Mouse (Mus musculus) embryonic facial prominence, embryonic 14.5 days (tissue): Measurements from ENCODE around the gene Tbc1d7. TPM values are rescaled to one million over a fixed set of nuclear protein-coding genes. Genes with fewer than 3 reads are reported as not detected.

Experiments
- ATAC-seq: fragments of 200-750 bp; cut with Nextera tagmentation; 2 replicates; pipeline ENCODE4 v1.8.0; 2017; ENCODE audit warnings: low read depth, moderate number of reproducible peaks, moderate TSS enrichment
- DNase-seq: peaks from one replicate; pipeline ENCODE4 v3.0.0-alpha.2; 2015; ENCODE audit warnings: low spot score
- H3K27ac ChIP-seq: fragments of 300-500 bp; sonication (generic); replicated peaks from 2 replicates; pipeline ENCODE4 v1.5.1; 2014; ENCODE audit warnings: low read depth, mild to moderate bottlenecking, low read length, moderate library complexity
- H3K27me3 ChIP-seq: fragments of 300-500 bp; sonication (generic); replicated peaks from 2 replicates; pipeline ENCODE4 v1.6.1; 2014; ENCODE audit warnings: low read length; ENCODE audit not compliant: control insufficient read depth, insufficient read depth
- H3K36me3 ChIP-seq: fragments of 300-500 bp; sonication (generic); 2 replicates; pipeline ENCODE4 v1.6.1; 2014; ENCODE audit warnings: low read length, mixed read lengths; ENCODE audit not compliant: control insufficient read depth, insufficient read depth
- H3K4me1 ChIP-seq: fragments of 300-500 bp; sonication (generic); 2 replicates; pipeline ENCODE4 v1.6.1; 2014; ENCODE audit warnings: antibody characterized with exemption, low read length; ENCODE audit not compliant: control insufficient read depth, insufficient read depth
- H3K4me2 ChIP-seq: fragments of 300-500 bp; sonication (generic); 2 replicates; pipeline ENCODE4 v1.6.1; 2014; ENCODE audit warnings: low read depth, mild to moderate bottlenecking, low read length, moderate library complexity, mixed read lengths
- H3K4me3 ChIP-seq: fragments of 300-500 bp; sonication (generic); 2 replicates; pipeline ENCODE4 v1.5.1; 2014; ENCODE audit warnings: low read depth, mild to moderate bottlenecking, low read length
- H3K9ac ChIP-seq: fragments of 300-500 bp; sonication (generic); 2 replicates; pipeline ENCODE4 v1.6.1; 2014; ENCODE audit warnings: low read depth, mild to moderate bottlenecking, low read length, moderate library complexity, mixed read lengths
- H3K9me3 ChIP-seq: fragments of 300-500 bp; sonication (generic); 2 replicates; pipeline ENCODE4 v1.6.1; 2016; ENCODE audit warnings: low read length; ENCODE audit not compliant: control insufficient read depth
- WGBS: fragments of 180-500 bp; shearing (Covaris S2); extraction: QIAGEN DNeasy Blood & Tissue Kit; methylation state at CpG from one replicate; pipeline ENCODE4 v1.1.7; 2014; 5-methylcytosine and 5-hydroxymethylcytosine counted together
- polyA plus RNA-seq: library from polyadenylated mRNA; unstranded; fragments of >200 nt; fragmentation: Nextera tagmentation; extraction: Ambion mirVana; gene quantifications from 2 replicates; pipeline ENCODE4 v1.2.1, GENCODE M21; 2014

Tbc1d7 gene
- polyA plus RNA-seq: 45.9 and 55.1 TPM in 2 replicates

DNA sequence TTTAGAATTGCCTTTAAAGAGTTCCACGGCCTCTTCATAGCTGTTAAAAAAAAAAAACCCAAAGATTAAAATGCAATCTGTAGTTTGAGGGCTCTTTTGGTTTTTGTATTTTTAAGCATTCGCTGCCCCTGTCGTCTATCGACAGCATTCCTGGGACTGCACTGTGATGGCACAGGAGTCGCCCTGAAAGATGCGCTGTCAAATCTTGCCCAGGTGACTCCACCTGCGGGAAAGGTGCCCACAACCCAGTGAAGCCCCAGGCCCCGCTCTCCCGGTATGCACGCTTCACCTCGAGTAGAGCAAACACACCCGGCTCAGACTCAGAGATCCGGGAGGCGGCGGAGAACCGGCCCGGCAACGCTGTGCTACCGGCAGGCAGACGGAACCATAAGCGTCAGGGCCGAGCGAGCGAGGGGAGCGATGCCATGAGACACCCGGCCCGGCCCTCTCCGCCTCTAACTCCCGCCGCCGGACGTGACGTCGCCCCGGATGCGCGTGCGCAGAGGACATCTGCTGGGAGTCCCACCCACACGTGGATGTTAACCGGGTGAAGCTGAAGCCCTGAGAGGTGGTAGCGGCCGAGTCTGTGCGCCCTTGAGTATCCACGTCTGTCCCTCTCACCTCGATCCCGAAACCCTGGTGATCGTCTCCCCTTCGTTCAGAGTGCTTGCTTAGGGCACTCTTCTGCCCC, at the start of gene Tbc1d7:
TSS of gene Tbc1d7 (minus strand) at position 482 of the 691 bp plus-strand sequence.
- H3K4me3 ChIP-seq: peak within 1 kb of the TSS; percentile 76
- H3K4me2 ChIP-seq: peak within 1 kb of the TSS; percentile 76
- peaks cover 16% of the 10 kb centered on the region; the same call in 1 of the 2 replicates for H3K36me3 ChIP-seq
- H3K9me3 ChIP-seq: no peaks in the 10 kb centered on the region
- peak within 1 kb of the TSS; percentile 87 for H3K9ac ChIP-seq
- peak within 1 kb of the TSS; percentile 81 for H3K27ac ChIP-seq
- peaks cover 7% of the 10 kb centered on the region; the same call in 1 of the 2 replicates for H3K4me1 ChIP-seq
- peak; percentile 97 for DNase-seq
- WGBS: under 1% methylated on average over 33 of the region's 48 CpGs
- H3K27me3 ChIP-seq: no peaks in the 10 kb centered on the region
- peak; percentile 97 for ATAC-seq

DNA sequence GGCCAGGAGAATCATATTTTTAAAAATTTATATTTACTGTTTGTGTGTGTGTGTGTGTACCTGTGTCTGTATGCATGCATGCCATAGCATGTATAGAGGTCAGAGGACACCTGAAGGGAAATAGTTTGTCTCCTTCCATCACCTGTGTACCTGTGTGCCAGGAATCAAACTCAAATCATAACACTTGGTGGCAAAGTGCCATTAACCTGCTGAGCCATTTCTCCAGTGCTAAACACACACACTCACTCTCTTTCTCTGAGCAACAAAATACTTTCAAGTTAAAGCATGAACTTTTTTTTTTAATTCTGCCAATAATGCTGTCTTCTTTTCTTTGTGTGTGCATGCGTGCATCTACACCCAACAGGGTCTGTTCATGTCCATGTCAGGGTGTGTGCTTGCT, 49.3 kb upstream of the Tbc1d7 start:
- Histone ChIP-seq H3K27me3 (no peaks in the 10 kb centered on the region), H3K9ac (no peak overlapping the region), H3K4me2 (no peak overlapping the region), H3K4me3 (no peak overlapping the region), H3K36me3 (no peaks in the 10 kb centered on the region), H3K9me3 (no peaks in the 10 kb centered on the region), H3K27ac (no peak overlapping the region), H3K4me1 (peaks cover 5% of the 10 kb centered on the region; the same call in 1 of the 2 replicates)
- DNase-seq (no peak), ATAC-seq (0 out of 2 replicates have a peak, but pooled peaks have one; percentile 17)
- WGBS: 76% methylated on average over 1 of the region's 1 CpGs

DNA sequence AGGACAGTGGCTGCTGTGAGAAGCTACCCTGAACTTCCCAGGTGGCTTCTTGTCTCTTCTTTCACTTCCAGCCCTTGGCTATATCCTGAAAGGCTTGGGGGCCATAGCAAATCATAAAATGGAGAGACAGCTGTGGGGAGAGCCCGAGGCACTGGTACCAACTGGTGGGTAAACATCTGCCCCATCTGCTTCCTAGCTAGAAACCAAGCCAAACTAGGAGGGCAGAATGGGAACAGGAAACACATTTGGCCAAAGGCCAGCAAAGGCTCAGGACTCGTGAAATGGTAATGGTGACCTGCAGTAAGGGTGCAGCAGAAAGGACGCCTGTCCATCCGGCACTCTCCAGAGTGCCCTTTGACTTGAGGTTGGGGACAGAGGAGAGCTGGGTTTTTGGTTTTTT, 47.5 kb upstream of the Tbc1d7 start:
- Histone ChIP-seq H3K4me1 (peaks cover 5% of the 10 kb centered on the region; the same call in 1 of the 2 replicates), H3K4me3 (no peak overlapping the region), H3K27ac (no peak overlapping the region), H3K36me3 (no peaks in the 10 kb centered on the region), H3K4me2 (no peak overlapping the region), H3K9me3 (no peaks in the 10 kb centered on the region), H3K27me3 (no peaks in the 10 kb centered on the region), H3K9ac (no peak overlapping the region)
- ATAC-seq (no peak), DNase-seq (peak; percentile 59)
- WGBS: 53% methylated on average over 4 of the region's 4 CpGs

DNA sequence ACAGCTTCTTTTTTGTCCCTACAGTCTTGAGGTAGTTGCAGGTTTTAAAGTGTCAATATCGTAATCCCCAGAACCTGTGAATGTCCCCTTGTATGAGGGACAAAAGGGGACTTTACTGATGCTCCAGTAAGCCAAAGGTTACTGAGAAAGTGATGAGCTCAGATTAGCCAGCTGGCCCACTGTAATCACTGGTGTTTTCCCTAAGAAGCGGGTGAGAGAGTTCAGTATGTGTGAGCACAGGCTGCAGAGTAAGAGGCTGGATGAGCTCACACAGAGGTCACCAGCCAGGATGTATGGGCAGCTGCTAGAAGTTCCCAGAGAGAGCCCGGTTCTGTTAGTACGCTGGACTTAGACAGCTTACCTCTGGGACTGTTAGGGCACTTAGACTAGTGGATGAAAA, 47.0 kb upstream of the Tbc1d7 start:
- no peaks in the 10 kb centered on the region for H3K27me3 ChIP-seq
- no peak overlapping the region for H3K9ac ChIP-seq
- no peaks in the 10 kb centered on the region for H3K36me3 ChIP-seq
- no peak overlapping the region for H3K4me3 ChIP-seq
- 54% methylated on average over 4 of the region's 4 CpGs for WGBS
- no peaks in the 10 kb centered on the region for H3K9me3 ChIP-seq
- H3K4me1 ChIP-seq: peaks cover 5% of the 10 kb centered on the region; the same call in 1 of the 2 replicates
- H3K27ac ChIP-seq: no peak overlapping the region
- no peak for DNase-seq
- no peak for ATAC-seq
- H3K4me2 ChIP-seq: no peak overlapping the region

DNA sequence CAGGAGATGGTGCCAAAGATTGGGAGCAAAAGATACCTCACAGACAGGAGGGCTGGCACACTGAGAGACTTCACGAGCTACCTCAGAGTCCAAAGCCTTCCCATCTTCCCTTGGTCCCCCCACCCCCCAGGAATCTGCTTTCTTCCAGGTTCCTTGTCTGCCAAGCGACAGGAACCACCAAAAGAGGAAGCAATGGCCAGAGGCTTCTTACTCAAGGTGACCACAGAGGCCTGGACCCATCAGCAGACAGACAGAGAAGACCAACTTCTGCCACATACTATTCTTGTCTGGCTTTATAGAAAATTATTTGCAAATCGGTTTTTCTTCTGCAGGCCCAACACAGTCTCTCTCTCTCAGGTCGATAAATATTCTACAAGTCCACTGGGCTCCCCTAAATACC, 46.4 kb upstream of the Tbc1d7 start:
- H3K4me1 ChIP-seq: peaks cover 5% of the 10 kb centered on the region; the same call in 1 of the 2 replicates
- DNase-seq: no peak
- no peaks in the 10 kb centered on the region for H3K36me3 ChIP-seq
- no peak overlapping the region for H3K9ac ChIP-seq
- no peak overlapping the region for H3K4me3 ChIP-seq
- H3K27ac ChIP-seq: no peak overlapping the region; the same call in 1 of the 2 replicates
- no peaks in the 10 kb centered on the region for H3K9me3 ChIP-seq
- 64% methylated on average over 4 of the region's 4 CpGs for WGBS
- ATAC-seq: no peak
- no peaks in the 10 kb centered on the region for H3K27me3 ChIP-seq
- H3K4me2 ChIP-seq: no peak overlapping the region

DNA sequence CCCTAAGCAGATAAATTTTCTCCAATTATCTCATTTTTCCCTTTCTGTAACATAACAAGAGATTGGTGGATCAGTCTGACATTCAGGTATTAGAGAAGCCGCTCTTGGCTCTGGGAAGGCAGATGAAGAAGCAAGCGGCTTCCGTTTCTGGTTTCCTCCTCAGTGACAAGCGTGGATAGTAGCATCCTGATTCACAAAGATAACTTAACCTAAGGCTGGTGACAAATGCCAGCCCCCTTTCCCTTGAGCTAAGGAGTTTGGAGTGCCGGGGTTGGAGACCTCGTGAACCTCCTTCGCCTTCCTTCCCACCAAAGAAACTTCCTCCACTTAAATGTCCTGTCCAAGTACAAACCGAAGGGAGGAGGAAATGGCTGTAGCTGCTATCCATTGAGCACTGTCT, 45.8 kb upstream of the Tbc1d7 start:
- Histone ChIP-seq H3K4me1 (peaks cover 5% of the 10 kb centered on the region; the same call in 1 of the 2 replicates), H3K4me3 (no peak overlapping the region), H3K36me3 (no peaks in the 10 kb centered on the region), H3K4me2 (no peak overlapping the region), H3K27me3 (no peaks in the 10 kb centered on the region), H3K9ac (no peak overlapping the region), H3K9me3 (no peaks in the 10 kb centered on the region), H3K27ac (no peak overlapping the region)
- DNase-seq (no peak), ATAC-seq (no peak)
- WGBS: 85% methylated on average over 8 of the region's 8 CpGs

DNA sequence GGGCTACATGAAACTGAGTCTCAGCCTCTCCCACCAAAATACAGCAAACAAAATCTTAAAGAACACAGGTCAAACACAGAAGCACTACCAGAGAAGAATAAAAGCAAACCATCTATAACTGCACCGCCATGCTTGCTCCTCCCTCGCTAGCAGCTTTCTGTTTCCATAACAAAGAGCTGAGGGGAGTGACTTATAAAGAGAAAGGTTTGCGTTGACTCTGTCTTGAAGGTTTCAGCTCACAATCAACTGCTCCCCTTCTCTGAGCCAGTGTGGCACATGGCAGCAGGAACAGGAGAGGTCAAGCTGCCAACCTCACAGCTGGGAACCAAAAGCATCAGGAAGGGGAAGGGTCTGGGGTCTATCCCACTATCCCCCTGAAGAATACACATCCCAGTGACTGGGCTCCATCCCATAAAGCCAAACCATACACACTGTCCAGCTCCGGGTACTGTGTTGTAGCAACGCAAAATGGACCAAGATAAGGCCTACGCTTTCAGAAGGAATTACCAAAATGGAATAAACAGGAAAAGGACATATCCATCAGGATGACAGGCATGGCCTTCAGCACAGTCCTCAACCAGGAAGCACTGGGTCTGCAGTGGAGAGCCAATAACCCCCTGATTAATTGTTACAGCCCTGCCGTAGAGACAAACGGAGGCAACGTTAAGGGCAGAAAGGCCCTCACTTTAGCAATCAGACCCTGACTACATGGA, 44.8 kb upstream of the Tbc1d7 start:
- Histone ChIP-seq H3K27me3 (no peaks in the 10 kb centered on the region), H3K9me3 (no peaks in the 10 kb centered on the region), H3K27ac (no peak overlapping the region), H3K4me3 (no peak overlapping the region), H3K4me1 (peaks cover 5% of the 10 kb centered on the region; the same call in 1 of the 2 replicates), H3K4me2 (no peak overlapping the region), H3K36me3 (no peaks in the 10 kb centered on the region), H3K9ac (no peak overlapping the region)
- no peak for ATAC-seq
- 75% methylated on average over 9 of the region's 9 CpGs for WGBS
- no peak for DNase-seq

DNA sequence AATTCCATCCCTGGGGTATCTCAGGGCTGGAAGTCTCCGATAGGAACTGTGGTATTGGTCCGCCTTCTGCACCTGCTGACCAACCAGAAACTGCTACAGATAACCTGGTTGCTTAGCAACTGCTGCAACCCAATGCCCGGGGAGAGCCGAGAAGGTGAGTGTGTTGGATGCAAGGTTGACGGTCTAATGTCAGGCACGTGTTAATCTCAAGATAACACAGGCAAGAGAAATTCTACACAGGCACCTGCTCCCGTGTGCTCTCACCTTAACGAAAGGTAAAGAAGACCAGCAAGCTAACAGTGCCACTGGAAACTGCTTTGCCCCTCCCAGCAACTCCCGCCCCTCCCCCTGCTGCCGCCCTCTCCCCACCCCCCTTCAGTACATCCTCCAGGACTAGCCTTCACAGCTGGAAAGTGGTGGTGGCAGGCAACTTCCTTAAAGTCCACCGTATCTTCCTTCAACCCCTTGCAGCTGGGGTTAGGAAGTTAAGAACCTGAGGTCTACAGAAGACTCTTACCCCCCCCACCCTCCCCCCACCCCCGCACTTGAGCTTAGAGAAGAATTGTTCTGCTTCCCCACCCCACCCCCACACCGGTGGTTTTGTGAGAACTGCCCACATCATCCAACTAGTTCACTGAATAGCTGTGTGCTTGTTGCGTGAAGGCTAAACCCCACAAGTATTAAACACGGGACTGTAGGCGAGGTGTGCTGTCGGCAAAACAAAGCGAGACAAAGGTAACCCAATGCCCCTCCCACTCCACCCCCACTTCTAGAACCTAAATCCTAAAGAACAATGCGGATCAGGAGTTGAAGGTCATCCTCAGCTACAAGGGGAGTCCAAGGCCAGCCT, 44.1 kb upstream of the Tbc1d7 start:
- Histone ChIP-seq H3K4me1 (peaks cover 5% of the 10 kb centered on the region; the same call in 1 of the 2 replicates), H3K27ac (no peak overlapping the region), H3K9me3 (no peaks in the 10 kb centered on the region), H3K4me3 (no peak overlapping the region), H3K4me2 (0 out of 2 replicates have a peak overlapping the region, but pooled peaks have one; percentile 26), H3K9ac (no peak overlapping the region), H3K36me3 (no peaks in the 10 kb centered on the region), H3K27me3 (no peaks in the 10 kb centered on the region)
- no peak for DNase-seq
- WGBS: 19% methylated on average over 18 of the region's 19 CpGs
- peak; percentile 73 for ATAC-seq
